Mouse (Mus musculus) midbrain, embryonic 10.5 days (tissue): ENCODE measurements around the gene Il2rb. TPM values are rescaled to one million over a fixed set of nuclear protein-coding genes. Genes with fewer than 3 reads are reported as not detected.

Source experiments
- DNase-seq: peaks from one replicate; pipeline ENCODE4 v3.0.0-alpha.2; 2017; ENCODE audit warnings: low spot score
- H3K27ac ChIP-seq: fragments of 300-500 bp; sonication (generic); replicated peaks from 2 replicates; pipeline ENCODE4 v1.5.1; 2016; ENCODE audit warnings: mild to moderate bottlenecking
- H3K27me3 ChIP-seq: fragments of 300-500 bp; sonication (generic); 2 replicates; pipeline ENCODE4 v1.6.1; 2016; ENCODE audit warnings: low read depth, mild to moderate bottlenecking; ENCODE audit not compliant: poor library complexity, severe bottlenecking
- H3K36me3 ChIP-seq: fragments of 300-500 bp; sonication (generic); 2 replicates; pipeline ENCODE4 v1.6.1; 2016; ENCODE audit warnings: mild to moderate bottlenecking, moderate library complexity
- H3K4me1 ChIP-seq: fragments of 300-500 bp; sonication (generic); 2 replicates; pipeline ENCODE4 v1.6.1; 2016
- H3K4me3 ChIP-seq: fragments of 300-500 bp; sonication (generic); 2 replicates; pipeline ENCODE4 v1.5.1; 2016; ENCODE audit warnings: mild to moderate bottlenecking, moderate library complexity
- H3K9me3 ChIP-seq: fragments of 300-500 bp; sonication (generic); replicated peaks from 2 replicates; pipeline ENCODE4 v1.6.1; 2016; ENCODE audit warnings: mild to moderate bottlenecking
- WGBS: fragments of 180-500 bp; shearing (Covaris S2); methylation state at CpG from one replicate; pipeline ENCODE4 v1.1.7; 2016; 5-methylcytosine and 5-hydroxymethylcytosine counted together
- polyA plus RNA-seq: library from polyadenylated mRNA; unstranded; fragments of >200 nt; fragmentation: Nextera tagmentation; extraction: Ambion mirVana; gene quantifications from 2 replicates; pipeline ENCODE4 v1.2.1, GENCODE M21; 2016

Gene Il2rb
- polyA plus RNA-seq, 1 experiment from 2014 or later: not detected

DNA sequence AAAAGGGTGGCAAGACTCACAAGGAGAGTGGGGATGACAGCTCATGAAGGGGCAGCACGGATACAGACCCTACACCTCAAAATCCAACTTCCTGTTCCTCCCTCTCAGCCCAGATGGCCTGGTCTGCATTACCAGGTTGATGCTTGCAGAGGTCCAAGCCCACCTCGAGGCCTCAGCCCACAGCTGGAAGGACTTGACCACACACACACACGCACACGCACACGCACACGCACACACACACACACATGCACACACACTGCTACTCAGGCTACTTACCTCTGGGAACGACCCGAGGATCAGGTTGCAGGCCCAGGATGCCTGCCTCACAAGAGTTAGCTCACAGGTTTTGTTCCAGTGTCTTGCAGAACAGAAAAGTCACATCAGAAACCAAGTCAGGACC is 5.2 kb downstream of the Il2rb start:
- Histone ChIP-seq H3K4me1 (peaks cover 10% of the 10 kb centered on the region), H3K27me3 (peaks cover 7% of the 10 kb centered on the region; the same call in 1 of the 2 replicates), H3K36me3 (no peaks in the 10 kb centered on the region), H3K4me3 (no peak overlapping the region), H3K27ac (no peak overlapping the region), H3K9me3 (no peaks in the 10 kb centered on the region)
- no peak for DNase-seq
- WGBS: 76% methylated on average over 8 of the region's 8 CpGs

DNA sequence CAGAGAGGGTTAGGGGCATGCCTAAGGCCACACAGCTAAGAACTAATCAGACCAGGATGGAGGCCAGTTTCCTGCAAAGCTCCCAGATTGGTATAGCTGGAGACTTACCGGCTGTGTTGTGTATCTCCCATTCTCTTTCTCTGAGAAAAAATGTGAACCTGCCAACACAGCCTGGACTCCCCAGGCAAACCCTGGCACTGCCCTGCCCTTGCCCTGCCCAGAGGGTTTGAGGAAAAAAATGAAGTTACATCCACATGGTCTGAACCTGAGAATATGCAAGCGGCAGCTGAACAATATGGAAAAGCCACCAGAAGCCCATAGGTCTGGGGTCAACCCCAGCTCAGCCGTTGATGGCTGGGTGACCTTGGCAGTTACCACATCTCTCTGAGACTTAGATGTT is 5.8 kb downstream of the Il2rb start:
- Histone ChIP-seq H3K36me3 (no peaks in the 10 kb centered on the region), H3K4me1 (peaks cover 8% of the 10 kb centered on the region), H3K4me3 (no peak overlapping the region), H3K9me3 (no peaks in the 10 kb centered on the region), H3K27me3 (peaks cover 7% of the 10 kb centered on the region; the same call in 1 of the 2 replicates), H3K27ac (no peak overlapping the region)
- 90% methylated on average over 3 of the region's 3 CpGs for WGBS
- DNase-seq: no peak

GRCm38 (mm10) chr15:78487066-78487465 is 8.0 kb downstream of the Il2rb start:
- peaks cover 4% of the 10 kb centered on the region; the same call in 1 of the 2 replicates for H3K4me1 ChIP-seq
- H3K9me3 ChIP-seq: no peaks in the 10 kb centered on the region
- H3K4me3 ChIP-seq: no peak overlapping the region
- H3K27me3 ChIP-seq: peaks cover 7% of the 10 kb centered on the region; the same call in 1 of the 2 replicates
- no peak for DNase-seq
- WGBS: 80% methylated on average over 4 of the region's 4 CpGs
- no peaks in the 10 kb centered on the region for H3K36me3 ChIP-seq
- no peak overlapping the region for H3K27ac ChIP-seq

DNA sequence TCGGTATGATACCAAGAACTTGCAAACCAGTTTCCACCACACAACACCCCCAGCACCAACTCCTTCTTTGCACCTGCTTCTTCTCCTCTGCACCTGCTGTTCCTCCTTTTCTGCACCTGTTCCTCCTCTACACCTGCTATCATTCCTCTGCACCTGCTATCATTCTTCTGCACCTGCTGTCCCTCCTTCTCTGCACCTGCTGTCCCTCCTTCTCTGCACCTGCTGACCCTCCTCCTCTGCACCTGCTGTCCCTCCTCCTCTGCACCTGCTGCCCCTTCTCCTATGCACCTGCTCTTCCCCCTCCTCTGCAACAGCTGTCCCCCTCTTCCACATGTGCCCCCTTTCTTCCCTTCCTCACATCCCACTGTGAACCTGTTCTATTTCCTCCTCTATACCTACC is 8.5 kb downstream of the Il2rb start:
- H3K4me1 ChIP-seq: peaks cover 4% of the 10 kb centered on the region; the same call in 1 of the 2 replicates
- H3K4me3 ChIP-seq: no peak overlapping the region
- DNase-seq: no peak
- H3K36me3 ChIP-seq: no peaks in the 10 kb centered on the region
- no peaks in the 10 kb centered on the region for H3K9me3 ChIP-seq
- no peak overlapping the region for H3K27ac ChIP-seq
- 94% methylated on average over 1 of the region's 1 CpGs for WGBS
- H3K27me3 ChIP-seq: peaks cover 7% of the 10 kb centered on the region; the same call in 1 of the 2 replicates

DNA sequence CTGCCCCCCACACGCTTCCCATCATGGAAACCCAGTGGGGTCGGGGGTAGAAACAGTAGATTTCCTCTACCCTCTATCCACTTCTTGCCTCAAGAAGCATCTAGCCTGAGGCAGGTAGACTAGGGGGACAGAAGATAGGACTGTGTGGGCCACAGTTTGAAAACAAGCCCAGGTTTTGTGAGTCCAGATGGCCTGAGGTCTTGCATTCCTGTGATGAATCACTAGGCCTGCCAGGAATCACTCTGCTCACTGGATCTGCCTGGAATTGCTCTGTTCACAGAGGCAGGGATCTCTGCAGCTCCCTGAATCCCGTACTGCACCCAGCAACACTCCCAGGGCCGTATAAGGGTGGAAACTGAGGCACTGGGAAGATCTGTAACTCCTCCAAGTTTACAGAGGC is 11.8 kb downstream of the Il2rb start:
- no peak overlapping the region for H3K4me3 ChIP-seq
- H3K9me3 ChIP-seq: no peaks in the 10 kb centered on the region
- WGBS: 79% methylated on average over 4 of the region's 4 CpGs
- no peaks in the 10 kb centered on the region for H3K36me3 ChIP-seq
- H3K27me3 ChIP-seq: peaks cover 7% of the 10 kb centered on the region; the same call in 1 of the 2 replicates
- H3K4me1 ChIP-seq: peaks cover 4% of the 10 kb centered on the region; the same call in 1 of the 2 replicates
- no peak overlapping the region for H3K27ac ChIP-seq
- DNase-seq: no peak

GRCm38 (mm10) chr15:78482518-78482917 is 12.6 kb downstream of the Il2rb start:
- H3K27ac ChIP-seq: no peak overlapping the region
- H3K4me1 ChIP-seq: peaks cover 4% of the 10 kb centered on the region; the same call in 1 of the 2 replicates
- H3K27me3 ChIP-seq: peaks cover 7% of the 10 kb centered on the region; the same call in 1 of the 2 replicates
- no peak overlapping the region for H3K4me3 ChIP-seq
- 75% methylated on average over 3 of the region's 3 CpGs for WGBS
- no peak for DNase-seq
- H3K9me3 ChIP-seq: no peaks in the 10 kb centered on the region
- no peaks in the 10 kb centered on the region for H3K36me3 ChIP-seq

- Histone ChIP-seq H3K27ac (no peak overlapping the region), H3K27me3 (peaks cover 2% of the 10 kb centered on the region; the same call in 1 of the 2 replicates), H3K36me3 (no peaks in the 10 kb centered on the region), H3K4me3 (no peak overlapping the region), H3K4me1 (peaks cover 4% of the 10 kb centered on the region; the same call in 1 of the 2 replicates), H3K9me3 (no peaks in the 10 kb centered on the region)
- DNase-seq: no peak
- WGBS: 59% methylated on average over 9 of the region's 9 CpGs
Observed at GRCm38 (mm10) chr15:78481448-78482000, 13.5 kb downstream of the Il2rb start.

DNA sequence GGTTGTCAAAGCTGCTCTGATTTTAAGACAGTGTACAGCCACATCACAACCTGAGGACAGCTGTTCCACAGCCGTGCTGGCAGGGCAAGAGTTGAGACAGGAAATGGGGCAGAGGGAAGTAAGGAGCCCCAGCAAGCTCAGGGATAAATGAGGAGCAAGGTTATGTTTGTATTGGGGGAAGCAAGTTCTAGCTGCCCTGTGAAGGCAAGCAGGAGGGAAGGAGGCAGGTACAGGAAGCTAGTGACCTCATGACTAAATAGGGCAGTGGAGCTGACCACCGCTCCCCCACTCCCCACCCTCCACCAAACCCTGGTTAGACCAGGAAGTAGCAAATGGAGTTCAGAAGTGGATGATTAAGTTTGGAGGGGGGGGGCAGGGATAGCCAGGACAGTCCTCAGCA is 14.1 kb downstream of the Il2rb start:
- peaks cover 3% of the 10 kb centered on the region; the same call in 1 of the 2 replicates for H3K4me1 ChIP-seq
- no peaks in the 10 kb centered on the region for H3K9me3 ChIP-seq
- WGBS: 84% methylated on average over 2 of the region's 2 CpGs
- no peaks in the 10 kb centered on the region for H3K27me3 ChIP-seq
- no peak overlapping the region for H3K27ac ChIP-seq
- H3K36me3 ChIP-seq: no peaks in the 10 kb centered on the region
- H3K4me3 ChIP-seq: no peak overlapping the region
- DNase-seq: no peak

DNA sequence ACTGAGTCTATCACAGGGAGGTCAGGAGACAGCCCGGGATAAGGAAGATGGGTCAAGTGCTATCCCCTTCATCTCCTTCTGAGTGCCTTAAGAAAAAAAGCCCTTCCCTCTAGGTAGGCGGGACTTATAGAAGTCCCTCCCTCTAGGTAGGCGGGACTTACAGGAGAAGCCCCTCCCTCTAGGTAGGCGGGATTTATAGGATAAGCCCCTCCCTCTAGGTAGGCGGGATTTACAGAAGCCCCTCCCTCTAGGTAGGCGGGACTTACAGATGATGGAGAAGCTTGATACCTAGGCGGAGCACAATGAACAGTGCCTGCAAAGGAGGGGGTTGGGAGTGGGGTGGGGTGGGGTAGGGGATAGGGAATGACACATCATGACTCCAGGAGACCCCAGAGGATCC is 15.0 kb downstream of the Il2rb start:
- Histone ChIP-seq H3K4me3 (no peak overlapping the region), H3K36me3 (no peaks in the 10 kb centered on the region), H3K4me1 (no peaks in the 10 kb centered on the region)

DNA sequence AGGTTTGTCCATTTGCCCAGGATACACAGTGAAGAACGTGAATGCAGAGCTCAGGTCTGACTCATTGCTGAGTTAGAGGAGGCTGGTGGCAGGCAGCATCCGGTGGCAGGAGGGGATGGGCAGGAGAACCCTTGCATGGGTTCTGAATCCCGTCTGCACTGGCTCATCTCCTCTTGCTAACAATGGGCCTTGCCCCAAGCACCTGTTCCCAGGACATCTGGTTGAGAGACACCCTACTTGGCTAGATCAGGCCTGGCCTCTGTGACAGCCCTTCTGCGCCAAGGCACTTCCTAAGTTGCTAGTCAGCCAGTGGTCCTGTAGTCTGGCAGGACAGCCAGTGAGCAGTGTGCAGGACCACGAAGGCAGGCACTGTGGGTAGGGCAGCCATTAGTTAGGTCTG is 15.6 kb downstream of the Il2rb start:
- 85% methylated on average over 5 of the region's 5 CpGs for WGBS

More for the DNA sequence above, 15.0 kb downstream of the Il2rb start:
- WGBS: 77% methylated on average over 7 of the region's 7 CpGs
- no peaks in the 10 kb centered on the region for H3K9me3 ChIP-seq
- H3K27ac ChIP-seq: no peak overlapping the region
- DNase-seq: no peak
- H3K27me3 ChIP-seq: no peaks in the 10 kb centered on the region

DNA sequence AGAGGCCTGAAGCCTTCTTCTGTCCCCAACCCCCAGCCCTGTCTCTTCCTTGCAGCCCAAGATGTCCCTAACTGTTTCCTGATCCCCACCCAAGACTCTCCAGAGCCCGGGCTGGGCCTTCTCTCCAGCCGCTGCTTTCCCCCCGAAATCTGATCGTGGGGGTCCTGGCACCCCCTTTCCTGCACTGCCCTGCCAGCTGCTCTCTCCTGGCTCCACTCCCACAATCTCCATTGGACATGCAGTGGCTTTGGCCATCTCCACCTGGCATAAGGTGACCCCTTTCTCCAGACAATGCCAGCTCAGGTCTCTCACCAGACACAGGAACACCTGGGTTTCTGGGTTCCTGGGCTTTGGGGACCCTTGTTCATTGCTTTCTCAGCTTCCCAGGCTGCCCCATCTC is 17.0 kb downstream of the Il2rb start:
- no peak overlapping the region for H3K4me3 ChIP-seq
- WGBS: 96% methylated on average over 4 of the region's 4 CpGs
- H3K4me1 ChIP-seq: no peaks in the 10 kb centered on the region
- no peaks in the 10 kb centered on the region for H3K36me3 ChIP-seq
- DNase-seq: no peak
- no peaks in the 10 kb centered on the region for H3K9me3 ChIP-seq
- H3K27ac ChIP-seq: no peak overlapping the region
- H3K27me3 ChIP-seq: peaks cover 5% of the 10 kb centered on the region; the same call in 1 of the 2 replicates

More for the DNA sequence above, 15.6 kb downstream of the Il2rb start:
- Histone ChIP-seq H3K36me3 (no peaks in the 10 kb centered on the region), H3K27ac (no peak overlapping the region), H3K4me3 (no peak overlapping the region), H3K9me3 (no peaks in the 10 kb centered on the region), H3K4me1 (no peaks in the 10 kb centered on the region), H3K27me3 (no peaks in the 10 kb centered on the region)
- no peak for DNase-seq

DNA sequence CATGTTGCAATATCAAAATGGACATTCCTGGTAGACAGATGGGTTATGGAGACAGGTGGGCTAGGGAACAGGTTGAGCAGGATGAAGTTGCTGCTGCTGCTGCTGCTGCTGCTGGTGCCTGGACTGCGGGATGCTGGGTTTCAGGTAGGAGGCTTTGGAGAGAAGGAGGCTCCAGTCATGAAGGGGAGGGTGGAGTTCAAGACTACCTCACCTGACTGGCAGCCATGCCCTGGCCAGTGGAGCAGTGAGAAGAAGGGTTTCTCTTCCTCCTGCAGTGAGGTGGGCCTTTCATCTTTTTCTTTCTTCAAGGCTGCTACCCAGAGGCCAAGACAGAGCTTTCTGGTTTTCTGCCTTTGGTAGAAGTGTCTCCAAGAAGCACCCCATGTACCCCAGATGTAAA is 18.2 kb downstream of the Il2rb start:
- Histone ChIP-seq H3K27me3 (peaks cover 5% of the 10 kb centered on the region; the same call in 1 of the 2 replicates), H3K9me3 (no peaks in the 10 kb centered on the region), H3K4me3 (no peak overlapping the region), H3K36me3 (no peaks in the 10 kb centered on the region), H3K27ac (no peak overlapping the region), H3K4me1 (no peaks in the 10 kb centered on the region)
- 64% methylated on average over 1 of the region's 1 CpGs for WGBS
- DNase-seq: no peak

- Histone ChIP-seq H3K4me1 (no peaks in the 10 kb centered on the region), H3K4me3 (no peak overlapping the region), H3K27me3 (peaks cover 5% of the 10 kb centered on the region; the same call in 1 of the 2 replicates), H3K27ac (no peak overlapping the region), H3K36me3 (no peaks in the 10 kb centered on the region), H3K9me3 (no peaks in the 10 kb centered on the region)
- DNase-seq: no peak
- WGBS: 71% methylated on average over 3 of the region's 3 CpGs
Observed at GRCm38 (mm10) chr15:78475604-78476031, 19.5 kb downstream of the Il2rb start.
